Mouse (Mus musculus) intestine, embryonic 16.5 days (tissue): ENCODE data around the gene Rhot2. TPM values are rescaled to one million over a fixed set of nuclear protein-coding genes. Genes with fewer than 3 reads are reported as not detected.

ENCODE experiments used
- microRNA-seq: library from miRNA; unstranded; fragments of <30 nt; microRNA quantifications from one replicate; pipeline ENCODE4, GENCODE M21; 2016
- polyA plus RNA-seq: library from polyadenylated mRNA; unstranded; fragments of >200 nt; fragmentation: Nextera tagmentation; extraction: Ambion mirVana; gene quantifications from 2 replicates; pipeline ENCODE4 v1.2.1, GENCODE M21; 2015

Rhot2 gene
- polyA plus RNA-seq, 1 experiment from 2014 or later = 23.2 TPM

Small RNAs within 50 kb of the gene (microRNA-seq; reads per million reads assigned to microRNA genes)
- gene Mir3082 = not detected

Other genes with a start within 250 kb of the Rhot2 start
- gene Gng13, start 127.7 kb downstream of the Rhot2 start, polyA plus RNA-seq = 1.9 TPM in 2 replicates
- gene Chtf18, start 117.4 kb downstream of the Rhot2 start, polyA plus RNA-seq = 20.6 and 22.7 TPM in 2 replicates
- 15.8 and 19.4 TPM in 2 replicates for gene Rpusd1, start 117.2 kb downstream of the Rhot2 start, polyA plus RNA-seq
- gene Mslnl, start 108.8 kb downstream of the Rhot2 start, polyA plus RNA-seq = 0.05 TPM in 2 replicates
- 27.7 and 33.3 TPM in 2 replicates for gene Msln, start 90.5 kb downstream of the Rhot2 start, polyA plus RNA-seq
- gene Narfl, start 71.1 kb downstream of the Rhot2 start, polyA plus RNA-seq = 33.6 and 34.6 TPM in 2 replicates
- gene Haghl, start 59.2 kb downstream of the Rhot2 start, polyA plus RNA-seq = 36.8 and 41.1 TPM in 2 replicates
- gene Ccdc78, start 58.3 kb downstream of the Rhot2 start, polyA plus RNA-seq = 0.16 and 0.27 TPM in 2 replicates
- 111 and 112 TPM in 2 replicates for gene Fam173a, start 52.0 kb downstream of the Rhot2 start, polyA plus RNA-seq
- not detected in 2 replicates for gene AC134908.4, start 49.2 kb downstream of the Rhot2 start, polyA plus RNA-seq
- 34.6 and 37.0 TPM in 2 replicates for gene Metrn, start 47.7 kb downstream of the Rhot2 start, polyA plus RNA-seq
- 2.2 and 2.4 TPM in 2 replicates for gene Fbxl16, start 35.8 kb downstream of the Rhot2 start, polyA plus RNA-seq
- gene Wdr24, start 21.2 kb downstream of the Rhot2 start, polyA plus RNA-seq = 23.4 and 25.5 TPM in 2 replicates
- gene Jmjd8, start 16.0 kb downstream of the Rhot2 start, polyA plus RNA-seq = 50.1 and 50.9 TPM in 2 replicates
- gene Stub1, start 11.4 kb downstream of the Rhot2 start, polyA plus RNA-seq = 303 and 321 TPM in 2 replicates
- gene Rhbdl1, start 7.6 kb downstream of the Rhot2 start, polyA plus RNA-seq = 1.6 and 2.0 TPM in 2 replicates
- 1.4 and 2.3 TPM in 2 replicates for gene Gm20683, start 3.1 kb downstream of the Rhot2 start, polyA plus RNA-seq
- 11.3 and 11.9 TPM in 2 replicates for gene Wdr90, start 16.6 kb upstream of the Rhot2 start, polyA plus RNA-seq
- gene Mcrip2, start 23.9 kb upstream of the Rhot2 start, polyA plus RNA-seq = 79.5 and 89.3 TPM in 2 replicates
- 61.0 and 66.9 TPM in 2 replicates for gene Mettl26, start 30.2 kb upstream of the Rhot2 start, polyA plus RNA-seq
- gene Wfikkn1, start 36.0 kb upstream of the Rhot2 start, polyA plus RNA-seq = 0.16 and 0.55 TPM in 2 replicates
- 23.2 and 24.3 TPM in 2 replicates for gene Rab40c, start 74.9 kb upstream of the Rhot2 start, polyA plus RNA-seq
- 57.8 and 59.7 TPM in 2 replicates for gene Pigq, start 100.1 kb upstream of the Rhot2 start, polyA plus RNA-seq
- 0.73 TPM in 1 of 2 replicates, not detected in the other for gene Nhlrc4, start 100.1 kb upstream of the Rhot2 start, polyA plus RNA-seq
- gene A930017K11Rik, start 107.7 kb upstream of the Rhot2 start, polyA plus RNA-seq = 0.21 and 0.22 TPM in 2 replicates
- 22.3 and 24.5 TPM in 2 replicates for gene Capn15, start 140.9 kb upstream of the Rhot2 start, polyA plus RNA-seq
- 13.0 and 18.0 TPM in 2 replicates for gene Rab11fip3, start 224.7 kb upstream of the Rhot2 start, polyA plus RNA-seq
- 49.6 and 51.5 TPM in 2 replicates for gene Decr2, start 245.5 kb upstream of the Rhot2 start, polyA plus RNA-seq